14 mouse cellular contexts compared by ENCODE assay signal in the genomic region with DNA sequence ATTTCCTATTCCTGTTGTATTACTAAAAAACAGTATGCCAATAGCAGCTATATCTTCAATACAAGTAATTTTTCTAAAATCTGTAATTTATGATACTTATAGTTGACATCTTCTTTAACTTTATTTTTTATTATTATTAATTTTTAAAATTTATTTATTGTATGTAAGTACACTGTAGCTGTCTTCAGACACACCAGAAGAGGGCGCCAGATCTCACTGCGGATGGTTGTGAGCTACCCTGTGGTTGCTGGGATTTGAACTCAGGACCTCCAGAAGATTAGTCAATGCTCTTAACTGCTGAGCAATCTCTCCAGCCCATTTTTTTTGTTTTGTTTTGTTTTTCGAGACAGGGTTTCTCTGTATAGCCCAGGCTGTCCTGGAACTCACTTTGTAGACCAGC. TPM values are rescaled to one million over a fixed set of nuclear protein-coding genes. Genes with fewer than 3 reads are reported as not detected.
"Had no signal": no experiment of that assay in that cellular context is flagged by ENCODE, and none has a peak within 500 bp of the region (broad histone marks: within the 10 kb centered on the region; RNA-seq: fewer than 3 reads in every experiment).

No protein-coding gene starts in this region.

RNA-seq across cellular contexts. Expression of gene Gm17617, which starts 35.5 kb away (rescaled TPM):
- total RNA-seq: layer of hippocampus, postnatal 36 days; left cerebral cortex, postnatal 36 days; monocyte, adult 5-6 weeks; neutrophil, adult 5-6 weeks had no signal
- polyA plus RNA-seq: kidney, embryonic 15.5 days; limb, embryonic 12.5 days; liver, embryonic 13.5 days; lung, adult 2 months; macrophage; midbrain, embryonic 11.5 days; midbrain, embryonic 15.5 days; neural tube, embryonic 12.5 days; stomach, embryonic 15.5 days; thymus, postnatal 0 days had no signal

RNA-seq across cellular contexts. Expression of gene Fgfr4, which starts 54.6 kb away (rescaled TPM):
- total RNA-seq: monocyte, adult 5-6 weeks; neutrophil, adult 5-6 weeks had no signal
- polyA plus RNA-seq: macrophage; thymus, postnatal 0 days had no signal
